Mouse (Mus musculus): ENCODE data around the gene Lrrc20. TPM values are rescaled to one million over a fixed set of nuclear protein-coding genes. Genes with fewer than 3 reads are reported as not detected.

Gene Lrrc20
- polyA plus RNA-seq, 1 experiment from 2014 or later: 6.7 TPM

DNA sequence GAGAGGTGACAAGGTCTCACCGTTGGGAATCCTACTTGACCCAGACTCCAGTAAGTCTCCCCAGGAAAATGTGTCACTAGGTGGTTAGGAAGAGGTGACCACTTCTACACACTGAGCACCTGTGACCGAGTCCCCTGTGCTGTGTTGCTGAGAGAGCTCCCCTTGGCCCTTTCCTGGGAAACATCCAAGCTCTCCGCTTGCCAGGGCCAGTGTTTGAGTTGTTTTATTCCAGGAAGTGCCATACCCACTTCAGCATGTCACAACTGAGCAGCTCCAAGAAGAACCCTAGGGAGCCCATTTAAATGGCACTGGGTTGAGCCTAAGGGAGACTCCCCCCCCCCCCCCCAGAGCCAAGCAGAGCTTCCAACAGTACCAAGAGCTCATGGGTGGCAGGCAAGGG is 150.9 kb downstream of the Lrrc20 start:
- Histone ChIP-seq H3K4me3 (ENCODE audit: low read depth, low read length) (no peak overlapping the region), H3K4me1 (replicated peaks; ENCODE audit: control insufficient read depth, insufficient read depth) (peaks cover 6% of the 10 kb centered on the region; the same call in 1 of the 2 replicates), H3K9ac (ENCODE audit: low read length) (no peak overlapping the region), H3K27me3 (ENCODE audit: control insufficient read depth, insufficient read depth, low read length) (no peaks in the 10 kb centered on the region; the same call in 1 of the 2 replicates), H3K9me3 (ENCODE audit: control insufficient read depth, low read length) (no peaks in the 10 kb centered on the region), H3K36me3 (ENCODE audit: control insufficient read depth, insufficient read depth, low read length) (no peaks in the 10 kb centered on the region), H3K27ac (replicated peaks) (no peak overlapping the region), H3K4me2 (replicated peaks; ENCODE audit: low read depth) (no peak overlapping the region)
- no peak for ATAC-seq (ENCODE audit: low FRiP score, low TSS enrichment)
- WGBS: 75% methylated on average over 3 of the region's 3 CpGs
- no peak for TF ChIP-seq CTCF (IDR thresholded peaks at IDR 0.05; ENCODE audit: low read depth)
- TF ChIP-seq EP300 (optimal IDR thresholded peaks at IDR 0.05): no peak
- DNase-seq (ENCODE audit: low spot score): no peak

GRCm38 (mm10) chr10:61627195-61627937 is 151.8 kb downstream of the Lrrc20 start:
- DNase-seq (ENCODE audit: low spot score) (no peak), ATAC-seq (ENCODE audit: low FRiP score, low TSS enrichment) (no peak)
- Histone ChIP-seq H3K27ac (replicated peaks) (no peak overlapping the region), H3K9ac (ENCODE audit: low read length) (no peak overlapping the region), H3K4me1 (replicated peaks; ENCODE audit: control insufficient read depth, insufficient read depth) (peaks cover 6% of the 10 kb centered on the region; the same call in 1 of the 2 replicates), H3K4me2 (replicated peaks; ENCODE audit: low read depth) (no peak overlapping the region), H3K9me3 (ENCODE audit: control insufficient read depth, low read length) (no peaks in the 10 kb centered on the region), H3K36me3 (ENCODE audit: control insufficient read depth, insufficient read depth, low read length) (no peaks in the 10 kb centered on the region), H3K4me3 (ENCODE audit: low read depth, low read length) (no peak overlapping the region), H3K27me3 (ENCODE audit: control insufficient read depth, insufficient read depth, low read length) (no peaks in the 10 kb centered on the region; the same call in 1 of the 2 replicates)
- 56% methylated on average over 15 of the region's 15 CpGs for WGBS
- TF ChIP-seq EP300 (optimal IDR thresholded peaks at IDR 0.05): no peak
- TF ChIP-seq CTCF (IDR thresholded peaks at IDR 0.05; ENCODE audit: low read depth): no peak

DNA sequence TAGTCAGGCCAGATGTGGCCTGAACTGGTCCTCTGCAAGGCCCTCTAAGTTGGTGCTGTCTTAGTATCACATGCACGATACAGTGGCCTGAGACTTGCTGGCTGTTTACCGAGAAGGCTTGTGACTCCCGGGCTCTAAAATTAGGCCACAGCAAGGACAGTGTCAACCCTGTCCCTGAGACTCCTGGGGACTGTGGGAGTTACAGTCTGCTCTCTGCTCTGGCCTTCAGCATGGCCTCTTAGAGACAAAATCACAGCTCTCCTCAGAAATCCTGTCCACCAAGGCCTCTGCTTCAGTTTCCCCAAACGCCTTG is 152.3 kb downstream of the Lrrc20 start:
- Histone ChIP-seq H3K4me3 (ENCODE audit: low read depth, low read length) (no peak overlapping the region), H3K9me3 (ENCODE audit: control insufficient read depth, low read length) (no peaks in the 10 kb centered on the region), H3K4me2 (replicated peaks; ENCODE audit: low read depth) (no peak overlapping the region), H3K4me1 (replicated peaks; ENCODE audit: control insufficient read depth, insufficient read depth) (peaks cover 6% of the 10 kb centered on the region; the same call in 1 of the 2 replicates), H3K27ac (replicated peaks) (no peak overlapping the region), H3K27me3 (ENCODE audit: control insufficient read depth, insufficient read depth, low read length) (no peaks in the 10 kb centered on the region; the same call in 1 of the 2 replicates), H3K9ac (ENCODE audit: low read length) (no peak overlapping the region), H3K36me3 (ENCODE audit: control insufficient read depth, insufficient read depth, low read length) (no peaks in the 10 kb centered on the region)
- DNase-seq (ENCODE audit: low spot score): no peak
- ATAC-seq (ENCODE audit: low FRiP score, low TSS enrichment): no peak
- WGBS: 69% methylated on average over 4 of the region's 4 CpGs
- no peak for TF ChIP-seq EP300 (optimal IDR thresholded peaks at IDR 0.05)
- TF ChIP-seq CTCF (IDR thresholded peaks at IDR 0.05; ENCODE audit: low read depth): no peak

Other genes with a start within 250 kb of the Lrrc20 start
- gene Adamts14, start 202.4 kb upstream of the Lrrc20 start, polyA plus RNA-seq (2015; fragmentation: Nextera tagmentation; extraction: Ambion mirVana): 1.1 TPM in 2 replicates
- 0.05 TPM in 1 of 2 replicates, not detected in the other for gene Prf1, start 178.0 kb upstream of the Lrrc20 start, polyA plus RNA-seq (2015; fragmentation: Nextera tagmentation; extraction: Ambion mirVana)
- gene Pald1, start 92.3 kb upstream of the Lrrc20 start, polyA plus RNA-seq (2015; fragmentation: Nextera tagmentation; extraction: Ambion mirVana): 5.6 and 5.7 TPM in 2 replicates
- 0.05 TPM in 1 of 2 replicates, not detected in the other for gene Nodal, start 57.8 kb upstream of the Lrrc20 start, polyA plus RNA-seq (2015; fragmentation: Nextera tagmentation; extraction: Ambion mirVana)
- 41.5 and 47.7 TPM in 2 replicates for gene Eif4ebp2, start 23.1 kb upstream of the Lrrc20 start, polyA plus RNA-seq (2015; fragmentation: Nextera tagmentation; extraction: Ambion mirVana)
- gene Npffr1, start 119.7 kb downstream of the Lrrc20 start, polyA plus RNA-seq (2015; fragmentation: Nextera tagmentation; extraction: Ambion mirVana): 0.07 and 0.08 TPM in 2 replicates
- 117 and 124 TPM in 2 replicates for gene Ppa1, start 172.8 kb downstream of the Lrrc20 start, polyA plus RNA-seq (2015; fragmentation: Nextera tagmentation; extraction: Ambion mirVana)
- 135 and 146 TPM in 2 replicates for gene Sar1a, start 204.5 kb downstream of the Lrrc20 start, polyA plus RNA-seq (2015; fragmentation: Nextera tagmentation; extraction: Ambion mirVana)
- gene Tysnd1, start 219.7 kb downstream of the Lrrc20 start, polyA plus RNA-seq (2015; fragmentation: Nextera tagmentation; extraction: Ambion mirVana): 18.5 and 20.9 TPM in 2 replicates
- 9.2 and 9.4 TPM in 2 replicates for gene Aifm2, start 239.5 kb downstream of the Lrrc20 start, polyA plus RNA-seq (2015; fragmentation: Nextera tagmentation; extraction: Ambion mirVana)